Mouse (Mus musculus): ENCODE results near the gene Mms19.

DNA sequence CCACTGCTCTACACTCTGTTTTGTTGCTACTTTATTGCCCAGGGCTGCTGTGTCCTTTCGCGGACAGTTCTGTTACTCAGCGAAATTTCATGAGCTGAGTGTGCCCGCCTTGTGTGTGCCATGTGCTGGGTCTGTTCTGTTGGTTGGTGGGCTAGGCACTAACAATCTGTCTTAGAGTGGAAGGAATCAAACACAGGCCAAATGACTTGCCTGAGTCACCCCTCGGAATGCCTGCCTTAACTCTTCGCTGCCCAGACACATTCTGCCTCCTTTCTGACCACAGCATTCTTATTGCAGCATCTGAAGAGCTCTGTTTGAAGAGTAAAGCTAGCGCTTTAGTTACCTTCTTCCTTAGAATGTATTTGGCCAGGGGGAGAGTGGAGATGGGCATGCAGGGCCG, 25.6 kb upstream of the Mms19 start:
- TF ChIP-seq CTCF (IDR thresholded peaks at IDR 0.05; ENCODE audit: low read depth, low read length): no peak
- TF ChIP-seq POLR2A (IDR thresholded peaks at IDR 0.05; ENCODE audit: extremely low read depth, insufficient read depth, low read length): no peak
